Mouse (Mus musculus) gastrocnemius, adult 8-10 months (tissue): ENCODE results near the gene Cacnb1. TPM values are rescaled to one million over a fixed set of nuclear protein-coding genes. Genes with fewer than 3 reads are reported as not detected.
A peak's percentile ranks its signal among the peaks of the same experiment; 100 is the strongest.

ENCODE experiments used
- DNase-seq, 2 experiments: peaks; one replicate each; pipeline ENCODE4 v3.0.0; 2022; ENCODE audit warnings: low spot score in 2 of 2
- total RNA-seq, 4 experiments: library from RNA; stranded (reverse); gene quantifications; 2 replicates each; pipeline ENCODE4 v1.2.4; 2022

Cacnb1 gene
- 100 to 1,000 TPM; 172 to 203 (median 187) TPM for total RNA-seq

GRCm38 (mm10) chr11:98022555-98023371 lies at the start of gene Cacnb1:
Gene Cacnb1 (minus strand): TSS chr11:98023034.
- DNase-seq: no peak

GRCm38 (mm10) chr11:98067255-98067654 lies 44.4 kb upstream of the Cacnb1 start:
- DNase-seq: no peak

- DNase-seq: no peak
These were observed 43.4 kb upstream of the Cacnb1 start for GRCm38 (mm10) chr11:98066201-98066600.

- no peak for DNase-seq
These were observed 39.2 kb upstream of the Cacnb1 start for GRCm38 (mm10) chr11:98061904-98062562.

- no peak for DNase-seq
These were observed 38.6 kb upstream of the Cacnb1 start for GRCm38 (mm10) chr11:98061441-98061840.

- DNase-seq: no peak
These were observed 37.4 kb upstream of the Cacnb1 start for GRCm38 (mm10) chr11:98060104-98060692.

- peak in 1 of 2 experiments; percentile 41 for DNase-seq
These were observed 36.8 kb upstream of the Cacnb1 start for GRCm38 (mm10) chr11:98059662-98060061.

- DNase-seq: no peak
These were observed 35.2 kb upstream of the Cacnb1 start for GRCm38 (mm10) chr11:98057998-98058397.

GRCm38 (mm10) chr11:98057466-98057865 lies 34.6 kb upstream of the Cacnb1 start:
- no peak for DNase-seq

GRCm38 (mm10) chr11:98052989-98053834 lies 30.4 kb upstream of the Cacnb1 start, which contains the start of gene Stac2:
Gene Stac2 (minus strand): TSS chr11:98053462.
- DNase-seq: no peak

GRCm38 (mm10) chr11:98052129-98052988 lies 29.5 kb upstream of the Cacnb1 start:
- no peak for DNase-seq

- no peak for DNase-seq
These were observed 28.8 kb upstream of the Cacnb1 start for GRCm38 (mm10) chr11:98051611-98052128.

- no peak for DNase-seq
These were observed 28.1 kb upstream of the Cacnb1 start for GRCm38 (mm10) chr11:98050940-98051339.

- DNase-seq: no peak
These were observed 27.6 kb upstream of the Cacnb1 start for GRCm38 (mm10) chr11:98050520-98050815.

GRCm38 (mm10) chr11:98049672-98050519 lies 27.1 kb upstream of the Cacnb1 start:
- no peak for DNase-seq

- no peak for DNase-seq
These were observed 24.9 kb upstream of the Cacnb1 start for GRCm38 (mm10) chr11:98047745-98048144.

- no peak for DNase-seq
These were observed 23.6 kb upstream of the Cacnb1 start for GRCm38 (mm10) chr11:98046466-98046865.

- DNase-seq: no peak
These were observed 22.8 kb upstream of the Cacnb1 start for GRCm38 (mm10) chr11:98045596-98045995.

- DNase-seq: no peak
These were observed 21.2 kb upstream of the Cacnb1 start for GRCm38 (mm10) chr11:98044074-98044473.
